Mouse (Mus musculus) 416B (cell line): ENCODE results near the gene Zcchc24.

Experiments
- DNase-seq: peaks from one replicate; pipeline ENCODE4 v3.0.0; 2011; ENCODE audit warnings: low read depth

Gene Zcchc24

DNA sequence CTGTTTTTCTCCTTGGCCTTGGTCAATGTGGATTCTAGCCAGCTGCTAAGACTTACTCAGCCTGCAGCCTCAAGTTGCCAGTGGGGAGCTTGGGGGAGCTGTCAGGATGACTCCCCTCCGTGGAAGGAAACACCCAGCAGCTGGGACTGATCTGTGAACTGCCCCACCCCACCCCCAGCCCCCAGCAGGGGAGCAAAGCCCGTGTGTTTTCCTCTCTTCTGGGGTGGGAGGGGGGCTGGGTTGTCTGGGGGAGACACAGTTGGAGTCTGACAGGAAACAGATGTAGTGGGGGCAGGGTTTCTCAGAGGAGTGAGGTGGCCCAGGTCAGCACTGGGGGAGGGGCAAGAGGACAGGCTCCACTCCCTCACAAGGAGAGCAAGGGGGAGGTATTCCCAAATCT is 50.4 kb downstream of the Zcchc24 start:
- DNase-seq = peak; percentile 45

- no peak for DNase-seq
Observed at GRCm38 (mm10) chr14:25717718-25718117, 51.1 kb downstream of the Zcchc24 start.

GRCm38 (mm10) chr14:25716528-25716927 is 52.3 kb downstream of the Zcchc24 start:
- no peak for DNase-seq

DNA sequence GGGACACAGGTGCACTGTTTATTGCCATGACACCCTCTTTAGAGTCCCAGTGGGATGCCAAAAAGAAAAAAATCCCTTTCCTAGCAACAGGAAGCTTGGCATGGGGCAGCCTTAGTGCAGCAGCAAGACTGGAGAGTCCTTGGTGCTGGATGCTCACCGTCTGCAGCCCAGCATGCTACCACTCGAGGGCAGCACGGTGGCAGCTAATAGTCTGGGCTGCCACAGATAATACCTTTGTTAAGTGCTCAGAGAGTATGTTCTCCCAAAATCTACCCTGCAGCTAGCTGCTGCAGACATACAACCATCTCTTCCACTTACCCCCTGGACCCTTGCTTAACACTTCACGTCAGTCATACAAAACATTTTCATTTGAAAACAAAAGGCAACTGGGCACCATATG is 55.4 kb downstream of the Zcchc24 start:
- DNase-seq = no peak

- no peak for DNase-seq
Observed at GRCm38 (mm10) chr14:25711602-25712001, 57.2 kb downstream of the Zcchc24 start.

- DNase-seq = no peak
Observed at GRCm38 (mm10) chr14:25711177-25711576, 57.7 kb downstream of the Zcchc24 start.

DNA sequence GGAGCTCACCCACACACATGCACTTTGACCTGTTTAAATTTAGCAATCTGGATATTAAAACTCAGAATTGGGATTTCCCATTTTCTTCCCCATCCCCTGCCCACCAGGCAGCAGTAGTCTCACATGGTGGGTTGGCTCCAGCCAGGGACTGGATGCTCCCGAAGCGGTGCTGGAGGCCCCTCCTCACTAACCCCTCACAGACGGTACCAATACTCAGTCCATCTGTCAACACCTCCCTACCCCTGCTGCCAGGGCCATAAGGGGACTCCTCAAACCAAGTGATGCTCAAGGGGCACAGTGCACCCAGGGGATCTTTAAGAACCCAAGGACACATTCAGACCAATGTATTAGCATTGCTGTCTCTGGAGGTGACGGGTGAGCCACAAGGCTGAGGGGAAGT is 58.2 kb downstream of the Zcchc24 start:
- no peak for DNase-seq

DNA sequence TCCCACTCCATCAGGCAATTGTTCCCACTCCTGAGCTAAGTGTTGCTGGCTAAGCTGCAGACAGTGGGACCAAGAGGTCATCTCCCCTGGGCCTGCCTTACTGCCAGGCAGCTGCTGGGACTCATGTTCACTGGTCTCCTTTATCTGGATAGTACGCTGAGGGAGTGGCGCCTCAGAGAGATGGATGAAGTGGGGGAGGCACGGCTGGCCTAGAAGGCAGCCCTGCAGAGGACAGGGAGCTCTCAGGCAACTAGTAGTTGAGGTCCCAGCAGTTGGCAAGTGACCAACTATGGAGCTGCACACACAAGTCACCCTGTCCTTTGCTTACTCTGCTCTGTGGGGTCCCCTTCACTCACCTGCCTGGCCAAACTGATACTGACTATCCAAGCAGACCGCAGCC is 58.8 kb downstream of the Zcchc24 start:
- DNase-seq = no peak

DNA sequence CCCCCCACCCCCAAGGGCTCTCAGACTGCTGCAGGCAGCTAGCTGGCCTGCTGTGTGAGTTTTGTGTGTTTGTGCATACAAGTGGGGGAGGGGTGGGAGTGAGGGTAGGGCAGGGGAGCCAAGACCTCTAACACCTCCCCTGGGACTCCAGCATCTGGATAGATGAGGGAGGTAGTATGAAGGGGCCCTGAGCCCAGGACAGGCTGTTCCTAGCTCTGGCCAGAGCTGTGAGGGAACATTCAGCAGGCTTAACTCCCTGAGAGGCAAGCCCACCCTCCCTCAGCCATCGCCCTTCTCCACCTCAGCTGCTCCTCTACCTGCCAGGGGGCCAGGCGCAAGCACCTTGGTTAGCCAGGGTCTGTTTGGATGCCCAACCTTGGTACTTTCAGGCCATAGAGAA is 59.9 kb downstream of the Zcchc24 start:
- DNase-seq = no peak

- DNase-seq = peak; percentile 58
Observed at GRCm38 (mm10) chr14:25708451-25708850, 60.4 kb downstream of the Zcchc24 start.

- peak; percentile 86 for DNase-seq
Observed at GRCm38 (mm10) chr14:25707691-25708181, 61.1 kb downstream of the Zcchc24 start.

GRCm38 (mm10) chr14:25701986-25702385 is 66.9 kb downstream of the Zcchc24 start:
- DNase-seq = peak; percentile 71

DNA sequence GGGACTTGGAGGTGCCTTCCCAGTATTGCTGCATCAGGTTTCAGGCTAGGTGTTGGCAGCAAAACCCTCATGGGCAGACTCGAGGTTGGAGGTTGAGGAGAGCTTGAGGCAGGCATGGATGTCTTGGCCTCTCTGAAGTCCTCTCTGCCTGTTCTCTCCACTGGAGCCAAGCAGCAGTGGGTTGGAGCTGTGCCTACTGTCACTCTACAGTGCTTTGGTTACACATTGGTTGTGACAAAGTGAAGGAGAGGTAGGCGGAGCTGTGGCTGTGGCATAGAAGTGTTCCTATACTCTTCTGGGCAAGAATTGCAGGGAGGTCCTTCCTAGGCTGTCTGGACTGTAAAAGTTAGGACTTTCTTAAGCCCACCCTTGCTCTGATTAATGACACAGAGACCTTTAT is 72.5 kb downstream of the Zcchc24 start:
- peak; percentile 40 for DNase-seq

DNA sequence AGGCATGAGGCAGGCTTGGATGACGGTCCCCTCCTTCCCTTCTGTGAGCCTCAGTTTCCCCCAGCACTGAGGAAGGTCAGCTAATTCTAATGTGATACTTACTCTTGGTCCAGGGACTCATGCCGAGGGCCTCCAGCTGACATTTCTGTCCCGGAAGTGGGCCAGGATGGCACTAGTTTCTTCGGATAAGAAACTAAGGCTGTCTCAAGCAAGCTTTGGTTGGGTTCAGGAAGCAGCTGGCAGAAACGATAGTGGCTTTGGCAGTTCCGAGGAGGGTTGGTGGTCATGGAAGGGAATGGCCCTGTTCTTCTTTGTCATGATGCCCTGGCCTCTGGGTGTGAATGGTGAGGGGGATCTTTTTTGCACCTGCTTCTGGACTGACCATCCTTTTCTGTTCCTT is 73.8 kb downstream of the Zcchc24 start:
- peak; percentile 95 for DNase-seq

DNA sequence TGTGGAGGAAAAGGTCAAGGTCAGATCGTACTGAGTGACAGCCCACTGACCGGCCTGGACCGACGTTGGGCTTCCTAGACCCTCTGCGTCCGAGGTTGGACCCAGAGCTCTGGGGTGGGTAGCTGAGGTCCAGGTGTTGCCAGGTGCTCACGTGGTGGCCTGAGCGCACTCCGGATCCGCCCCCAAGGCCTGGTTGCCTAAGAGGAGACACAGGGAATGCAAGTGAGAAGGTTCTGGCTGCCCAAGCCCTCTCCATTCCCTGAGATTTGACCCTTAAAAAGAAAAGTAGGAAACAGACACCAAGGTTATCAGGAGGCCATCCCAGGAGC is 74.3 kb downstream of the Zcchc24 start:
- DNase-seq = no peak

DNA sequence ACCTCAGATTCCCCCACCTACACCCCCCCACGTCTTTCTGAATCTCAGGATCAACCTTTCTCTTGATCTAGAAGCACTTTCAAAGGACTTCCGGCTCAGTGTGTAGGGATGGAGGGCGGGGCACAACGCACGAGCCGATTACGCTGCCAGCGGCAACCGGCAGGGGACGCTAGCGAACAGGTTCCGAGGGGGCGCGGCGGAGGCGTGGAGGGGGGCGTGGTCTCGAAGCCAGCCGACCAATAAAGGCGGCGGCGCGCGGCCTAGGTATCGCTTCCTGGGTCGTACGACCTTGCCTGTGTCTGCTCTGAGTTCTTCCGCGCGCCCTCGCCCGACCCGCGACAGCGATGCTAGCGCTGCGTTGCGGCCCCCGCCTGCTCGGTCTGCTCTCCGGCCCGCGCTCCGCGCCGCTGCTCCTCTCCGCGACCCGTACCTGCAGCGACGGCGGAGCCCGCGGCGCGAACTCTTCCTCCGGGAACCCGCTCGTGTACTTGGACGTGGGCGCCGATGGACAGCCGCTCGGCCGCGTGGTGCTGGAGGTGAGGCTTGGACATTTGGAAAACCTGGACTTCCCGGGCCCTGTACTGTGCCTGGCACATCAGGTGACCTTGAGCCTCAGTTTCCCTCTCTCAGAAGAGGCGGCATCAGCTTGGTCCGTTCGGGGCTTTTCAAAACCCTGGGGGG is 74.8 kb downstream of the Zcchc24 start, which contains the start of gene Ppif:
Ppif (plus strand) TSS at position 267 of the 681 bp plus-strand sequence.
- peak; percentile 94 for DNase-seq

- DNase-seq = no peak
Observed at GRCm38 (mm10) chr14:25693271-25693887, 75.5 kb downstream of the Zcchc24 start.

GRCm38 (mm10) chr14:25686983-25687901 is 81.6 kb downstream of the Zcchc24 start:
- DNase-seq = no peak

DNA sequence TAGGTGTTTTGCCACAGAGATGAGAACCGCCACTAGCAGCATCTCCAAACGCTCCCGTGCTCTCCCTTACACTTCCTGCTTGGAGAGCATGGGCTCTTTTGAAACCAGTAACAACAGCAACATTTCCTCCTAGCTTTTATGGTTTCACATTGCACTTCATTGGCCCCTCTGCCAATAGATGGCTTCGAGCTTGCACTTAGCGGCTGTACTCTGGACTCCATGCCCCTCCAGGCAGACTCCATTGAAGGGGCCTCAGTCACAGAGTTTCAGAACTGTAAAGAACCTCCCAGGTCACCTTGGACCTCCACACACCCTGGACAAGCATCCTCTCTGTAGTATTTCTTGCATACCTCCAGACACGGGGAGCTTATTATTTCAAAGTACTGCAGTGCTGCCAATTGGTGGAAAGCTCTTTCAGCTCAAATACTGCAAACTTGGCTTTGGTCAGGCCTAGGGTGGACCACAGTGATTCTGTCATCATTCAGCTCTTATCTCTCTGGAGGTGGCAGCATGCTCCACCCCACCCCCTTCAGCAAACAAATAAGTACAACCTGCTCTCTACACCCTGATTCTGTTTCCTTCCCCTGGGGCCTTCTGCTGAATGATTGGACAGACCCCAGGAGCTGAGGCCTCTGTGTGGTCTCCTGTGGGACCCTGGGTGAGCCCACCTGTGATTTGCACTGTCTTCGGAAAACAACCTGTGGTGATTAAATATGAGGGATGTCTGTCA is 82.5 kb downstream of the Zcchc24 start:
- DNase-seq = no peak

GRCm38 (mm10) chr14:25682020-25682419 is 86.8 kb downstream of the Zcchc24 start:
- DNase-seq = no peak

- DNase-seq = no peak
Observed at GRCm38 (mm10) chr14:25679625-25680024, 89.2 kb downstream of the Zcchc24 start.

- peak; percentile 8 for DNase-seq
Observed at GRCm38 (mm10) chr14:25667587-25667986, 101.3 kb downstream of the Zcchc24 start.
